Mouse (Mus musculus) forebrain, embryonic 14.5 days (tissue): Measurements from ENCODE around the gene Gstp3. TPM values are rescaled to one million over a fixed set of nuclear protein-coding genes. Genes with fewer than 3 reads are reported as not detected.

ENCODE experiments used
- ATAC-seq: fragments of 200-750 bp; cut with Nextera tagmentation; 2 replicates; pipeline ENCODE4 v1.8.0; 2017; ENCODE audit warnings: mild to moderate bottlenecking, moderate library complexity
- DNase-seq: peaks from one replicate; pipeline ENCODE4 v3.0.0-alpha.2; 2015; ENCODE audit warnings: low spot score
- H3K27ac ChIP-seq: fragments of 300-500 bp; sonication (generic); 2 replicates; pipeline ENCODE4 v1.5.1; 2014; ENCODE audit warnings: low read depth, mild to moderate bottlenecking, control low read depth, low read length, moderate library complexity
- H3K27me3 ChIP-seq: fragments of 300-500 bp; sonication (generic); replicated peaks from 2 replicates; pipeline ENCODE4 v1.6.1; 2014; ENCODE audit warnings: low read length, control low read depth, mixed read lengths; ENCODE audit not compliant: control insufficient read depth, insufficient read depth
- H3K36me3 ChIP-seq: fragments of 300-500 bp; sonication (generic); 2 replicates; pipeline ENCODE4 v1.6.1; 2014; ENCODE audit warnings: low read length, control low read depth; ENCODE audit not compliant: control insufficient read depth, insufficient read depth
- H3K4me1 ChIP-seq: fragments of 300-500 bp; sonication (generic); 2 replicates; pipeline ENCODE4 v1.6.1; 2014; ENCODE audit warnings: antibody characterized with exemption, low read length, control low read depth; ENCODE audit not compliant: control insufficient read depth, insufficient read depth
- H3K4me2 ChIP-seq: fragments of 300-500 bp; sonication (generic); 2 replicates; pipeline ENCODE4 v1.6.1; 2014; ENCODE audit warnings: mild to moderate bottlenecking, control low read depth, low read length
- H3K4me3 ChIP-seq: fragments of 300-500 bp; sonication (generic); 2 replicates; pipeline ENCODE4 v1.5.1; 2014; ENCODE audit warnings: low read depth, low read length, control low read depth
- H3K9ac ChIP-seq: fragments of 300-500 bp; sonication (generic); 2 replicates; pipeline ENCODE4 v1.6.1; 2014; ENCODE audit warnings: mild to moderate bottlenecking, low read length, control low read depth, moderate library complexity
- H3K9me3 ChIP-seq: fragments of 300-500 bp; sonication (generic); replicated peaks from 2 replicates; pipeline ENCODE4 v1.6.1; 2016; ENCODE audit warnings: low read length, control low read depth, mixed read lengths; ENCODE audit not compliant: control insufficient read depth
- WGBS: fragments of 180-500 bp; shearing (Covaris S2); extraction: QIAGEN DNeasy Blood & Tissue Kit; methylation state at CpG from one replicate; pipeline ENCODE4 v1.1.7; 2014; 5-methylcytosine and 5-hydroxymethylcytosine counted together
- polyA plus RNA-seq: library from polyadenylated mRNA; unstranded; fragments of >200 nt; fragmentation: Nextera tagmentation; extraction: Ambion mirVana; gene quantifications from 2 replicates; pipeline ENCODE4 v1.2.1, GENCODE M21; 2014

The Gstp3 gene
- polyA plus RNA-seq, 1 experiment from 2014 or later, result not detected

DNA sequence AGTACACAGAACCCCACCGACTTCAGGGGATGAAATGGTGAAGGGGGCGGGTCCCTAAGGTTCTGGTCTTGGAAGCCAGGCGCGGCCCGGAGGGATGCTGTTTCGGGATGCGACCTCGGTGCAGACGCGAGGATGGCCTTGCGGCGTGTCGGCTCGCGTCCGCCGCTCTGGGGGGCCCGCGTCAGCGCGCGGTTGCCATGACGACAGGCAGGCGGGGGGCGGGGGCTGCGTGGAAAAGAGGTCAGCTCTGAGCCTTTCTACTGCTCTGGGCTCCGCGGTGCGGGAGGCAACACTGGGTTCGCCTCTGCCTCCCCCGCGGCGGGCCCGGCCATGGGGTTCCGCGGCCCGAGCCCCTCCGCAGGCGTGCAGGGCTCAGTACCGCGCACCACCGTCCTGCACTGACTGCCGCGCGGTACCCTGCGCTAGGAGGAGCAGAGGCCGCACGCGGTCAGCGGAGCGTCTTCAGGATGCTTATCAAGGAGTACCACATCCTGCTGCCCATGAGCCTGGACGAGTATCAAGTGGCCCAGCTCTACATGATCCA is 41.4 kb upstream of the Gstp3 start:
- peak overlapping the region; percentile 72 for H3K9ac ChIP-seq
- ATAC-seq (0 out of 2 replicates have a peak, but pooled peaks have one; percentile 10), DNase-seq (peak; percentile 49)
- H3K4me2 ChIP-seq, result peak overlapping the region; percentile 90
- under 1% methylated on average over 52 of the region's 52 CpGs for WGBS
- H3K27me3 ChIP-seq, result peaks cover 6% of the 10 kb centered on the region; the same call in 1 of the 2 replicates
- peak overlapping the region; percentile 46 for H3K4me3 ChIP-seq
- H3K9me3 ChIP-seq, result no peaks in the 10 kb centered on the region
- 0 out of 2 replicates have a peak, but pooled peaks cover 10% of the 10 kb centered on the region for H3K36me3 ChIP-seq
- peaks cover 27% of the 10 kb centered on the region for H3K4me1 ChIP-seq
- H3K27ac ChIP-seq, result 0 out of 2 replicates have a peak overlapping the region, but pooled peaks have one; percentile 21

DNA sequence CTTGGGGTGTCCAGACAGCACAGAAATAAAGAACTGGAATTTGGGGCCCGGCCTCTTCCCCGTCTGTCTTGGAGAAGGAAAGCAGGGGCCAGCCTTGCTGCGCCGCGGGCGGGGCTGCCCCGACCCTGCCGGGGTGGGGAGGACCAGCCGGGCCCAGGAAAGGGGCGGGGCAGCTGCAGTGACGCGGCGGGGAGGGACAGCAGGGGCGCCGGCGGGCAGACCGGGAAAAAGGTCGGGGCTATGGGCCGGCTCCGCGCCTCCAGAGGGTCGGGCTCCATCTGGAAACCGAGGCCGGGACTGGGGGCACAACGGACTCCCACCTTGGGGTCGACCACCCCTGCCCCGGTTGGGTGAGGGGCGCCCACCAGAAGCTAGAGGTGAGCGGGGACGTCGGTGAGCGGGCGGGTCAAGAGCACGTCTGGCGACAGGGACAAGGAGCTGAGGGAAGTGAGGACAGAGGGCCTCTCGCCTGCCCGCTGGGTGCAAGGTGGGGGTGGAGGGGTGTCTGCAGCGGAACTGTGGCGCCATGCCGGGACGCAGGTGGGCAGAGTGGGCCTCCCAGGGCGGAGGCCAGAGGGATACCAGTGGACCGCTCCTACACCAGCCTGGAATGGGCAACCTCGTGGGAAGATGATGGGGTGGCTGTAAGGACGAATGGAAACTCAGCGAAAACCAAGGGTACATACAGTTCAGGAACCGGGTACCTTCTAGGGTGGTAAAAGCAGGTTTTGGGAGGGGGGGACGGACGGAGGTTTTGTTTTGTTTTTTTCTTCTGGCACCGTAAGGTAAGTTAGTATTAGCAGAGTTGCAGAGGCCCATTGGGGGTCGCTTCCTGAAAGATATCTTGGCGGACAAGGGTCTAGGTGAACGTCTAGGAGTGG is 40.7 kb upstream of the Gstp3 start, which contains the start of gene Pitpnm1:
Gene Pitpnm1, plus strand, starts transcription at position 162 of the 881 bp plus-strand sequence.
- H3K9ac ChIP-seq, result peak within 1 kb of the TSS; percentile 72
- H3K36me3 ChIP-seq, result 0 out of 2 replicates have a peak, but pooled peaks cover 7% of the 10 kb centered on the region
- 1% methylated on average over 53 of the region's 53 CpGs for WGBS
- DNase-seq, result peak; percentile 24
- ATAC-seq, result no peak
- peaks cover 27% of the 10 kb centered on the region for H3K4me1 ChIP-seq
- peak within 1 kb of the TSS; percentile 46 for H3K4me3 ChIP-seq
- peak within 1 kb of the TSS; percentile 90 for H3K4me2 ChIP-seq
- H3K27me3 ChIP-seq, result peaks cover 6% of the 10 kb centered on the region; the same call in 1 of the 2 replicates
- no peak within 1 kb of the TSS; the same call in 1 of the 2 replicates for H3K27ac ChIP-seq
- H3K9me3 ChIP-seq, result no peaks in the 10 kb centered on the region

DNA sequence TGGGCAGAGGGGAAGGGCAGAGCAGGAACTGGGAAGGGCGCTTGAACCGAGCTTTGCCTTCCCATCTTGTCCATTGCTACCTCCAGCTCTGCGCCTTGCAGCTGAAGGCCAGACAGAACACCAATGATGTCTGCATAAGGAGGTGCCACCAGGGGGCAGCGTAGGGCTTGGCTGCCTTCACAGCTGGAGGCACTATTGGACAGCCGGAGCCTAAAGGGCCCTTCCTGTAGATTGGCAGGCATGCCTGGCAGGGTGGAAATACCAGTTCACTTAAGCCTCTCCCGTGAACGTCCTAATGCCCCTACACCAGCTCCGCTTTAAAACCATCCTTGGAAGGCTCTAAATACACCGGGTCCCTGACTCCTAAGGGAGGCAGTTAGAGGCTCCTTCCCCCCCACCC is 39.7 kb upstream of the Gstp3 start:
- peak; percentile 90 for DNase-seq
- H3K4me3 ChIP-seq, result no peak overlapping the region
- no peak overlapping the region for H3K27ac ChIP-seq
- 10% methylated on average over 9 of the region's 9 CpGs for WGBS
- 0 out of 2 replicates have a peak, but pooled peaks cover 7% of the 10 kb centered on the region for H3K36me3 ChIP-seq
- H3K4me1 ChIP-seq, result peaks cover 27% of the 10 kb centered on the region
- no peaks in the 10 kb centered on the region for H3K9me3 ChIP-seq
- H3K27me3 ChIP-seq, result peaks cover 6% of the 10 kb centered on the region; the same call in 1 of the 2 replicates
- H3K9ac ChIP-seq, result no peak overlapping the region
- H3K4me2 ChIP-seq, result no peak overlapping the region
- no peak for ATAC-seq

- ATAC-seq (no peak), DNase-seq (no peak)
- no peak overlapping the region for H3K9ac ChIP-seq
- H3K4me3 ChIP-seq, result no peak overlapping the region
- H3K4me2 ChIP-seq, result no peak overlapping the region
- 91% methylated on average over 13 of the region's 13 CpGs for WGBS
- H3K27ac ChIP-seq, result no peak overlapping the region
- 0 out of 2 replicates have a peak, but pooled peaks cover 7% of the 10 kb centered on the region for H3K36me3 ChIP-seq
- H3K4me1 ChIP-seq, result peaks cover 27% of the 10 kb centered on the region
- peaks cover 6% of the 10 kb centered on the region; the same call in 1 of the 2 replicates for H3K27me3 ChIP-seq
- H3K9me3 ChIP-seq, result no peaks in the 10 kb centered on the region
Measured at GRCm38 (mm10) chr19:4098426-4098825, 39.1 kb upstream of the Gstp3 start.

DNA sequence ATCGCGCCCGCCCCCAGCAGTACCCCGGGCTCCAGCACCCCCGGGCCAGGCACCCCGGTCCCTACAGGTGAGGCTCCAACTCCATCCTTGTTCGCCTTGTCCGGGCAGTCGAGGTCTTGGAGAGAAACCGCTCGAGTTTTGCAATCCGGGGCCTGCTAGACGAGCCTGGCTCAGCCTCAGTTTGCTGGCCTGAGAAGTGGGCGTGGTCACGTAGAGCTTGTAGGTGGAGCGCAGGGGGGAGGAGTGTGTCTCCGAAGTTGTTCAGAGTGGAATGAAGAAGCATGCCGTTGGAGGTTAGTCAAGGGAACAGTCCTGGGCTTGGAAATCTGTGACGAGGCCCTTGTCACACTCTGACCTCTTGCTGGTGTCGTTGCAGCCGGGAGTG is 38.1 kb upstream of the Gstp3 start:
- peak overlapping the region; percentile 57 for H3K4me3 ChIP-seq
- ATAC-seq, result no peak; the same call in 1 of the 2 replicates
- H3K27me3 ChIP-seq, result peaks cover 6% of the 10 kb centered on the region; the same call in 1 of the 2 replicates
- H3K4me1 ChIP-seq, result peaks cover 27% of the 10 kb centered on the region
- WGBS, result 2% methylated on average over 21 of the region's 21 CpGs
- H3K36me3 ChIP-seq, result no peaks in the 10 kb centered on the region
- H3K9me3 ChIP-seq, result no peaks in the 10 kb centered on the region
- H3K4me2 ChIP-seq, result peak overlapping the region; percentile 65
- peak overlapping the region; percentile 2; the same call in 1 of the 2 replicates for H3K27ac ChIP-seq
- peak overlapping the region; percentile 36 for H3K9ac ChIP-seq
- DNase-seq, result peak; percentile 73

DNA sequence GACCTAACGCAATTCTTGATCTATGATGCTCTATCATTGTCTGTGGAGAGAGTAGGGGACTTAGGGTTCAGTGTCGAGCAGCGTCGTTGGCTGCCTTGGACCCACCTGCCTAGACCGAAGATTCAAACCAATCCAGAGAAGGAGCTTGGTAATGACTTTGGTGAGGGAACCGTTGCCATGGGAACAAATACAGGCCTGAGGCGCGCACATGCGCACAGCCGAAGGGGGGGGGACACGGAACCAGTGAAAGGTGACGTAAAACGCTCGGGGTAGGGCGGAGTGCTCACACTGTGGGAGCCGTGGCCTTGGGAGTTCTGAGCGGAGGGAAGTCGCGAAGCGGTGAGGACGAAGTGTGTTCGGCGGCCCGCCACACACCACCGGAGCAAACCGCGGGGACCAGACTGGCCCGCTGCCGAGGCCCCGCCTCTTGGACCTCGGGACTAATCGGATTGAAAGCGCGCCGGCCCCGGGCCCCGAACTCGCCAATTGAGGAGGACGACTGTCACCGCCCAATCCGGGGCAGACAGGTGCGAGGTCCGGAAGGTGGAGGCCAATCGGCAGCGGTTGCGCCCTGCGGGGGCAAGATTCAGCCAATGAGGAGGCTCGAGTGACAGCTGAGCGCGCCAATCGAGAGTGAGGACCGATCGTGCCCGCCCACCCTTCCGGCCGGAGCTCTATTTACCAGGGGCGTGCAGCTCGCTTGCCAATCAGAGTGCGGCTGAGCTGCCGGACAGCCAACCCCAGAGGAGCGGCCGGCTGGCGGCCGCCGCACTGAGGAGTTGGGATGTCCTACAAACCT is 37.5 kb upstream of the Gstp3 start, which contains the start of gene Cdk2ap2:
Gene Cdk2ap2, plus strand, starts transcription at position 541 of the 799 bp plus-strand sequence.
- H3K4me1 ChIP-seq, result peaks cover 27% of the 10 kb centered on the region
- H3K9ac ChIP-seq, result peak within 1 kb of the TSS; percentile 59
- peaks cover 5% of the 10 kb centered on the region; the same call in 1 of the 2 replicates for H3K27me3 ChIP-seq
- H3K9me3 ChIP-seq, result no peaks in the 10 kb centered on the region
- peak within 1 kb of the TSS; percentile 87 for H3K27ac ChIP-seq
- peak within 1 kb of the TSS; percentile 57 for H3K4me3 ChIP-seq
- peak within 1 kb of the TSS; percentile 65 for H3K4me2 ChIP-seq
- no peaks in the 10 kb centered on the region for H3K36me3 ChIP-seq
- WGBS, result under 1% methylated on average over 62 of the region's 65 CpGs
- ATAC-seq (peak; percentile 94), DNase-seq (peak; percentile 99)

DNA sequence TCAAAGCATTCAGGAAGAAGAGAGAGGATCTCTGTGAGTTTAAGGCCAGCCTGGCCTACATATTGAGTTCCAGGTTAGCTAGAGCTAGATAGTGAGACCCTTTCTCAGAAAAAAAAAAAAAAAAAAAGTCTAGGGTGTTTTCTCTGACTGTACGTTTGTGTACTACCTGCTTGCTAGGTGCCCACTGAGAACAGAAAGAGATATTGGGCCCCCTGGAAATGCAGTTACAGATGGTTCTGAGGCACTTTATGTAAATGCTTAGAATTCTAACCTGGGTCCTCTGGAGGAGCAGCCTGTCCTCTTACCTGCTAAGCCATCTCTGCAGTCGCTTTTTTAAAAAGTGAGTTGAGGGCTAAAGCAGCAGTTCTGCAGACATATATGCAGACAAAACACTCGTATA is 36.4 kb upstream of the Gstp3 start:
- H3K9me3 ChIP-seq, result no peaks in the 10 kb centered on the region
- DNase-seq (no peak), ATAC-seq (no peak)
- H3K36me3 ChIP-seq, result no peaks in the 10 kb centered on the region
- peaks cover 18% of the 10 kb centered on the region for H3K4me1 ChIP-seq
- H3K4me3 ChIP-seq, result no peak overlapping the region
- no peak overlapping the region for H3K27ac ChIP-seq
- H3K9ac ChIP-seq, result no peak overlapping the region
- WGBS, result 64% methylated on average over 3 of the region's 3 CpGs
- H3K4me2 ChIP-seq, result peak overlapping the region; percentile 65
- H3K27me3 ChIP-seq, result no peaks in the 10 kb centered on the region; the same call in 1 of the 2 replicates

DNA sequence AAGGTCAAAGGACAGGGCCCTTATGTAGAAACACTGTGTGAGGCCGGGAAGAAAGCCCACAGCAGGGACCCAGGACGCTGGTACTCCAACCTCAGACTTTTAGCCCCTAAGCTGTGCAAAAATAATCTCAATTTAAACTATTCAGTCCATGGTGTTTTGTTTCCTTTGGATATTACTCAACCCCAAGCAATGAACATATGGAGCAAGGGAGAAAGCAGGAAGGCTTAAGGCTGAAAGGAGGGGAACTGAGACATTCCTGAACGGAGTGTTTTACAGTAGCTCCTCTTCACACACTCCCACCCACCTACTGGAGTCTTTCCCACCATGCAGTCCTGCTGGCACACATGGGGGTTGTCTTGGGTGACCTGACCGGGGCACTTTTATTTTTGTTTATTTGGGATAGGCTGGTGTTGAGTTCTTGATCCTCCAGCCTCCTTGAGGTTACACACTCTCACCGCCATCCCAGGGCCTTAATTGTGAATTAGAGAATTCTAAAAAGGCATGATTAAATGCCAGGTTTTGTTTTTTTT is 35.5 kb upstream of the Gstp3 start:
- no peak overlapping the region for H3K4me2 ChIP-seq
- no peaks in the 10 kb centered on the region for H3K27me3 ChIP-seq
- H3K27ac ChIP-seq, result no peak overlapping the region
- no peak for ATAC-seq
- H3K4me1 ChIP-seq, result peaks cover 10% of the 10 kb centered on the region
- H3K4me3 ChIP-seq, result no peak overlapping the region
- WGBS, result 84% methylated on average over 5 of the region's 5 CpGs
- H3K9ac ChIP-seq, result no peak overlapping the region
- no peak for DNase-seq
- H3K36me3 ChIP-seq, result no peaks in the 10 kb centered on the region
- no peaks in the 10 kb centered on the region for H3K9me3 ChIP-seq
